Mouse (Mus musculus): ENCODE results near the gene Naa80. TPM values are rescaled to one million over a fixed set of nuclear protein-coding genes. Genes with fewer than 3 reads are reported as not detected.
"Not testable (repeated sequence)": the region's sequence is repeated elsewhere in the genome, so short reads cannot be mapped to it uniquely, and the experiment has no call there.

Gene Naa80
- polyA plus RNA-seq, 1 experiment: 21.1 TPM

GRCm38 (mm10) chr9:107570016-107570415 lies 8.7 kb upstream of the Naa80 start:
- H3K4me1 ChIP-seq (ENCODE audit: control insufficient read depth, insufficient read depth, low read length): peaks cover 60% of the 10 kb centered on the region

GRCm38 (mm10) chr9:107570845-107571244 lies 7.8 kb upstream of the Naa80 start:
- Histone ChIP-seq H3K4me1 (ENCODE audit: control insufficient read depth, insufficient read depth, low read length) (peaks cover 56% of the 10 kb centered on the region), H3K4me3 (ENCODE audit: insufficient read depth, low read length) (no peak overlapping the region), H3K27ac (ENCODE audit: insufficient read depth, low read depth, low read length) (no peak overlapping the region)
- TF ChIP-seq CTCF (IDR thresholded peaks at IDR 0.05; ENCODE audit: low read depth, low read length): no peak
- no peak for TF ChIP-seq POLR2A (IDR thresholded peaks at IDR 0.05; ENCODE audit: borderline replicate concordance, low read depth, low read length)

More at GRCm38 (mm10) chr9:107570016-107570415, 8.7 kb upstream of the Naa80 start:
- TF ChIP-seq POLR2A (IDR thresholded peaks at IDR 0.05; ENCODE audit: borderline replicate concordance, low read depth, low read length) (no peak), CTCF (IDR thresholded peaks at IDR 0.05; ENCODE audit: low read depth, low read length) (no peak)
- no peak overlapping the region for H3K27ac ChIP-seq (ENCODE audit: insufficient read depth, low read depth, low read length)
- peak overlapping the region; percentile 85 for H3K4me3 ChIP-seq (ENCODE audit: insufficient read depth, low read length)

- TF ChIP-seq POLR2A (IDR thresholded peaks at IDR 0.05; ENCODE audit: borderline replicate concordance, low read depth, low read length): no peak
- no peak for TF ChIP-seq CTCF (IDR thresholded peaks at IDR 0.05; ENCODE audit: low read depth, low read length)
- H3K27ac ChIP-seq (ENCODE audit: insufficient read depth, low read depth, low read length): no peak overlapping the region
- peaks cover 49% of the 10 kb centered on the region for H3K4me1 ChIP-seq (ENCODE audit: control insufficient read depth, insufficient read depth, low read length)
- no peak overlapping the region for H3K4me3 ChIP-seq (ENCODE audit: insufficient read depth, low read length)
These were observed 7.0 kb upstream of the Naa80 start for GRCm38 (mm10) chr9:107571534-107572326.

- no peak for TF ChIP-seq CTCF (IDR thresholded peaks at IDR 0.05; ENCODE audit: low read depth, low read length)
- no peak for TF ChIP-seq POLR2A (IDR thresholded peaks at IDR 0.05; ENCODE audit: borderline replicate concordance, low read depth, low read length)
- H3K27ac ChIP-seq (ENCODE audit: insufficient read depth, low read depth, low read length): no peak overlapping the region
- H3K4me3 ChIP-seq (ENCODE audit: insufficient read depth, low read length): no peak overlapping the region
- peaks cover 43% of the 10 kb centered on the region for H3K4me1 ChIP-seq (ENCODE audit: control insufficient read depth, insufficient read depth, low read length)
These were observed 6.4 kb upstream of the Naa80 start for GRCm38 (mm10) chr9:107572327-107572662.

- not testable (repeated sequence) for H3K27ac ChIP-seq (ENCODE audit: insufficient read depth, low read depth, low read length); H3K4me3 ChIP-seq (ENCODE audit: insufficient read depth, low read length)
- H3K4me1 ChIP-seq (ENCODE audit: control insufficient read depth, insufficient read depth, low read length): peaks cover 41% of the 10 kb centered on the region
These were observed 4.9 kb upstream of the Naa80 start for GRCm38 (mm10) chr9:107573774-107574173.

- Histone ChIP-seq H3K4me1 (ENCODE audit: control insufficient read depth, insufficient read depth, low read length) (peaks cover 40% of the 10 kb centered on the region), H3K27ac (ENCODE audit: insufficient read depth, low read depth, low read length) (no peak overlapping the region), H3K4me3 (ENCODE audit: insufficient read depth, low read length) (no peak overlapping the region)
- TF ChIP-seq CTCF (IDR thresholded peaks at IDR 0.05; ENCODE audit: low read depth, low read length) (no peak), POLR2A (IDR thresholded peaks at IDR 0.05; ENCODE audit: borderline replicate concordance, low read depth, low read length) (no peak)
These were observed 2.9 kb upstream of the Naa80 start for GRCm38 (mm10) chr9:107575579-107576356.

- no peak for TF ChIP-seq CTCF (IDR thresholded peaks at IDR 0.05; ENCODE audit: low read depth, low read length)
- TF ChIP-seq POLR2A (IDR thresholded peaks at IDR 0.05; ENCODE audit: borderline replicate concordance, low read depth, low read length): no peak
- Histone ChIP-seq H3K4me3 (ENCODE audit: insufficient read depth, low read length) (peak within 1 kb of the TSS; percentile 29), H3K27ac (ENCODE audit: insufficient read depth, low read depth, low read length) (no peak within 1 kb of the TSS), H3K4me1 (ENCODE audit: control insufficient read depth, insufficient read depth, low read length) (peaks cover 36% of the 10 kb centered on the region)
These were observed 2.2 kb upstream of the Naa80 start, which contains the start of gene Hyal1 for GRCm38 (mm10) chr9:107576357-107577107. TSS of gene Hyal1 (plus strand) at chr9:107576927.

GRCm38 (mm10) chr9:107577871-107578270 lies 816 bp upstream of the Naa80 start:
- Histone ChIP-seq H3K4me1 (ENCODE audit: control insufficient read depth, insufficient read depth, low read length) (peaks cover 34% of the 10 kb centered on the region), H3K4me3 (ENCODE audit: insufficient read depth, low read length) (no peak overlapping the region), H3K27ac (ENCODE audit: insufficient read depth, low read depth, low read length) (no peak overlapping the region)
- TF ChIP-seq CTCF (IDR thresholded peaks at IDR 0.05; ENCODE audit: low read depth, low read length) (no peak), POLR2A (IDR thresholded peaks at IDR 0.05; ENCODE audit: borderline replicate concordance, low read depth, low read length) (no peak)

GRCm38 (mm10) chr9:107579023-107579900 lies 575 bp downstream of the Naa80 start:
- Histone ChIP-seq H3K4me1 (ENCODE audit: control insufficient read depth, insufficient read depth, low read length) (peaks cover 25% of the 10 kb centered on the region), H3K4me3 (ENCODE audit: insufficient read depth, low read length) (peak overlapping the region; percentile 2; the same call in 1 of the 2 replicates), H3K27ac (ENCODE audit: insufficient read depth, low read depth, low read length) (peak overlapping the region; percentile 84)
- TF ChIP-seq CTCF (IDR thresholded peaks at IDR 0.05; ENCODE audit: low read depth, low read length) (no peak), POLR2A (IDR thresholded peaks at IDR 0.05; ENCODE audit: borderline replicate concordance, low read depth, low read length) (no peak)

All from bone marrow macrophage, adult 2 months (primary cell).